Mouse (Mus musculus): Measurements from ENCODE around the gene Pla2g7.

Pla2g7 gene

DNA sequence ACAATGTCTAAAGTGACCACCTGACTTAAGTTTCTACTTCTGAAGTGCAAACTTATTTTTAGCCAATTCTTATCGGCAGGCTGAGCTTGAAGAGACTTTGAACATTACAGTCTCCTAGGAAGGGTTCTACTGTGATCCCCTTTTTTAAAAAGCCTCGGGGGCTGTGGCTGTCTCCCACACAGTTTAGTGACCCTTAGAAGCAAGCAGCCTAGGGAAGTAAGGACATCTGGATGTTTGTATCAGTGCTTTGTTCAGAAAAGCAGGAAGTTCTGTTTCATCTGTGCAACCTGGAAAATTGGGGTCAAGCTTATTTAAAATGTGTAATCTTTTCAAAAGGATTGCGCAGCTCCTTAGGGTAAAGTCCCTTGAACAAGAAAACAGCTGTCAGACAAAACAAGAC, 12.6 kb downstream of the Pla2g7 start:
- no peak for DNase-seq (ENCODE audit: extremely low spot score, low read depth, low spot score)

- DNase-seq (ENCODE audit: extremely low spot score, low read depth, low spot score) = no peak
These were observed 13.1 kb downstream of the Pla2g7 start for GRCm38 (mm10) chr17:43581012-43581467.

DNA sequence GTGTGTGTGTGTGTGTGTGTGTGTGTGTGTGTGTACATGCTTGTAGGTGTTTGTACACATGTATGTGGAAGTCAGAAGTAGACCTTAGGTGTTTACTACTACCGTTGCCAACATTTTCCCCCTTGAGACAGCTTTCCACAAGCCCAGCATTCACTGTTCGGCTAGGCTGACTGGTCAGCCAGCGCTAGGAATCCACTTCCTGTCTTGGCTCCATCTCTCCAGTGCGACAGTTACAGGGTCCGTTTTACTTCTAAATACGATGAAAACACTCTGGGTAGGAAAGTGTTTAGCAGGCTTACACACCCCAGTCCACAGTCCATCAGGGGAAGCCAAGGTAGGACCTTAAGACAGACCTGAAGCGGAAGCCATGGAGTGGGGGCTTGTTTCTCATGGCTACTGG, 16.9 kb downstream of the Pla2g7 start:
- DNase-seq (ENCODE audit: extremely low spot score, low read depth, low spot score) = no peak

DNA sequence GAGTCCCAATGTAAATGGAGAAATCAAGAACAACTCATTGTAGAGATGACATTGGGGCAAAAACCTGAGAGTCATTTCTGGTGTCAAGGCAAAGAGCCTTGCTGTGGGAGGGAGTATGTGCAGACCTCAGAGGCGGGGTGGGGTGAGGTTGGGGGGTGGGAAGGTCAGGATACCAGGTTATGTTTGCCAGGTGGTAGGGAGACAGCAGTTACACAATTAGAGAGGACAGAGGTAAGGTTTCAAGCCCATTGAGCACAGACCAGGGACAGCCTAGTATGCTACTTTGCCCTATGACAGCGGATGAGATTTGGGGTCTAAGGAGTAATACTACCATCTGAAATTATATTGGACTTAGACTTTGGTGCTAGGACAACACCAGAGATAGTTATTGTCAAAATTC, 19.4 kb downstream of the Pla2g7 start:
- no peak for DNase-seq (ENCODE audit: extremely low spot score, low read depth, low spot score)

GRCm38 (mm10) chr17:43589750-43590149, 21.9 kb downstream of the Pla2g7 start:
- no peak for DNase-seq (ENCODE audit: extremely low spot score, low read depth, low spot score)

DNA sequence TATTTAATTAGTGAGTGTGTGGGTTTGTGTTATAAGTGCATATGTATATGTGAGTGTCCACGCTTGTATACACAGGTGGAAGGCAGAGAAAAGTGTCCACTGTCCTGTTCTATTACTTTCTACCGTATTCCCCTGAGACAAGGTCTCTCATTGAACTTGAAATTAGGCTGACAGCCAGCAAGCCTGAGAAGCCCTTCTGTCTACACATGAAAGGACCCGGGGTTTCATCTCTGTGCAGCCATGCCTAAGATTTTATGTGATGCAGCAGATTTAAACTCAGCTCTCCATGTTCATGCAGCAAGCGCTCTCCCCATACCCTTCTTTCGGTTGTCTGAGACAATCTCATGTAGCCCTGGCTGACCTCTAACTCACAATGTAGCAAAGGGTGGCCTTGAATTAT, 22.6 kb downstream of the Pla2g7 start:
- DNase-seq (ENCODE audit: extremely low spot score, low read depth, low spot score) = no peak

DNA sequence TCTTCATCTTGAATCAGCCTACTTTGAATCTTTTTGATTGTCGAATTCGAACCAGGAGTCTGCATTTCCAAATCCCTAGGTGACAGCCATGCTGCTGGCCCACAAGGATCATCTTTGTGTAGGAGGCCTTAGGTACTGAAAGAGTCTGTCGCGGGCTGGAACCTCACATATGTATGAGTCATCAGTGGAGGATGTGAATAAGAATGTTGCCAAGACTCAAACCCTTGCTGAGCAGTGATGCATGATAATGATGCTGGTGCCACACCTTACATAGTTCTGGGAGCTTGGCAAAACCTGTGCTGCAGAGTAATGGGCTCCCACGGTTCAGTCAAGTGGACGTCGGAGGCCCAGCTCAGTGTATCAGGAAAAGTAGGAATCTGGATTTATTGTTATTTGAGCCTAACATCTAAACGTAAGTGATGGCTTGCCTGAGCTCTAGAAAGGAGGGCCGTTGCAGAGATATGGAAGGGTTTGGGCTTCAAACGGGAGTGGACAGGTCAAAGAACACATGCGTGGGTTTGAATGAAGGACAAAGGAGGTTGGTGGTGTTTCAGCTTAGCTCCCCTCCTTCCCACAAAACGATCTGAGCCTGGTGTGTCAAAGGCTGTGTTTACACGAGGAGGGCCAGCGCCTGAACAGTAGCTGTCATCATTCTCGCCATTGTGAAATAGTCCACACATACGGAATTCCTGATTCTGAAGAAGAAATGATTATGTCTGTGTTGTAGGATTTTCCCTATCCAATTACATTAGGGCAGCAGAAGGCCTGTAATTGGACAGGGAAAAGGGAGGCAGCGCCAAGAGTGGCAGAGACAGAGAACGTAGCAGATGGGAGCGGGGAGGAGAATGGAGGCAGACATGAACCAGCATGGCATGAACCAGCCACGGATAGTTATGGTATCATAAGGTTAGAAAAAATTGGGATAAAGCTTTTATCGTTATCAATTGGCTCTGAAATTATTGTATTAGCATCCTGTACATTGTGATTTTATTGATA, 24.7 kb downstream of the Pla2g7 start:
- no peak for DNase-seq (ENCODE audit: extremely low spot score, low read depth, low spot score)

- DNase-seq (ENCODE audit: extremely low spot score, low read depth, low spot score) = no peak
These were observed 29.8 kb downstream of the Pla2g7 start for GRCm38 (mm10) chr17:43597742-43598141.

DNA sequence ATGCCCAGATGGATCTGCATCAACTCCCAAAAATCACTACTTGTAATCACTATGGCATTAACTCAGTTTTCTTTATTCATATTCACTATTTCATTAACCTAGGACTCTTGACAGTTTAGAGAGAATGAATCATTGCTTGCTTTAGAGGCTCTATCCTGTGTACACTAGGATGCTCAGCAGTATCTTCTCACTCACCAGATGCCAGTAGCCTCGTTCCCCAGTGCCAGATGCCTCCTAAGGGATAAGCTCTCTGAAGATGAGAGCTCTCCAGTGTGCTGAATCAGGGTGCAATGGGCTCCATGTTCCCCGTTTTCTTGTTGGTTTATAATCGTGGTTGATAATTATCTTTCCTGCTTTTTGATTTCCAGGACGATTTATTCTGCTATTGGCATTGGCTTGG, 30.8 kb downstream of the Pla2g7 start:
- DNase-seq (ENCODE audit: extremely low spot score, low read depth, low spot score) = no peak

- peak; percentile 30 for DNase-seq (ENCODE audit: extremely low spot score, low read depth, low spot score)
These were observed 38.8 kb downstream of the Pla2g7 start for GRCm38 (mm10) chr17:43606704-43607103.

GRCm38 (mm10) chr17:43611586-43611985, 43.7 kb downstream of the Pla2g7 start:
- peak; percentile 69 for DNase-seq (ENCODE audit: extremely low spot score, low read depth, low spot score)

- DNase-seq (ENCODE audit: extremely low spot score, low read depth, low spot score) = no peak
These were observed 44.3 kb downstream of the Pla2g7 start for GRCm38 (mm10) chr17:43612221-43612620.

GRCm38 (mm10) chr17:43619156-43619555, 51.3 kb downstream of the Pla2g7 start:
- DNase-seq (ENCODE audit: extremely low spot score, low read depth, low spot score) = no peak

GRCm38 (mm10) chr17:43622076-43622475, 54.2 kb downstream of the Pla2g7 start:
- no peak for DNase-seq (ENCODE audit: extremely low spot score, low read depth, low spot score)

DNA sequence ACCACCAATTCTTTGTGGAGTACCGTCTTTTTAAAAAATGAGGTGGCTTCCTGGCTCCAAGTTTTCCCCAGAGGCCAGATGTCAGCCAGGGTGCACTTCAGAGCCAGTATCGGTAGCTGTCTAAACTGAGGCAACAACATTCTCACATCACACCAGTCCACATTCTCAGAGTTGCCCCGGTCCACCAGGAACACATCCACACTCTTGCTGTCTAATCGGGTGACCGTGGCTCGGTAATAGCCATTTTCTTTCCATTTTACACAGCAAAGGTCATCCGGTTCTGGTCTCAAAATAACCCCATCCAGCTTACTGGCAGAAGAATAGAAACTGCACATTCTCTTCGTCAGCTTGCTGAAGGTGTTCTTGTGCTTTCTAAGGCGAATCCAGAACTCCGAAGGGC, 60.3 kb downstream of the Pla2g7 start:
- no peak for DNase-seq (ENCODE audit: extremely low spot score, low read depth, low spot score)

DNA sequence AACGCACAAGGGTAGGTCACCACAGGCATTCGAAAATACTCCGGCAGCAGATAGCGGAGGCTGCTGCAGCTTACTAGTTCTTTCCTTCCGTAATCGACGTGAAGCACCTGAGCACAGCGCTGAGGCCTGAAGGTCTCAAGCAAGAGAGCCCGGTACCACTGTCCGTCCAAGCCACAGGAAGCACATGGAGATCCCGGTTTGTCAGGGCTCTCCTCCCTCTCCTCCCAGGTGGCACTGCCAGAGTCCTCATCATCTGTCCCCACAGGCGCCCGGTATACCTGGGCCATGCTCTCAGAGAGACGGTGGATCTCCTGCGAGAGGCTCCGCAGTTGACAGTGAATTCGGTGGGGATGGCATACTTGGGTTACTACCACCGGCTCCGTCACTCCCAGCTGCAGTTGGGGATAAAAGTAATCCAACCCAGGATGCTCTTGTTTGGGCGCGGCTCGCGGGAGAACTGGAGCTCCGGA, 61.2 kb downstream of the Pla2g7 start:
- DNase-seq (ENCODE audit: extremely low spot score, low read depth, low spot score) = no peak

DNA sequence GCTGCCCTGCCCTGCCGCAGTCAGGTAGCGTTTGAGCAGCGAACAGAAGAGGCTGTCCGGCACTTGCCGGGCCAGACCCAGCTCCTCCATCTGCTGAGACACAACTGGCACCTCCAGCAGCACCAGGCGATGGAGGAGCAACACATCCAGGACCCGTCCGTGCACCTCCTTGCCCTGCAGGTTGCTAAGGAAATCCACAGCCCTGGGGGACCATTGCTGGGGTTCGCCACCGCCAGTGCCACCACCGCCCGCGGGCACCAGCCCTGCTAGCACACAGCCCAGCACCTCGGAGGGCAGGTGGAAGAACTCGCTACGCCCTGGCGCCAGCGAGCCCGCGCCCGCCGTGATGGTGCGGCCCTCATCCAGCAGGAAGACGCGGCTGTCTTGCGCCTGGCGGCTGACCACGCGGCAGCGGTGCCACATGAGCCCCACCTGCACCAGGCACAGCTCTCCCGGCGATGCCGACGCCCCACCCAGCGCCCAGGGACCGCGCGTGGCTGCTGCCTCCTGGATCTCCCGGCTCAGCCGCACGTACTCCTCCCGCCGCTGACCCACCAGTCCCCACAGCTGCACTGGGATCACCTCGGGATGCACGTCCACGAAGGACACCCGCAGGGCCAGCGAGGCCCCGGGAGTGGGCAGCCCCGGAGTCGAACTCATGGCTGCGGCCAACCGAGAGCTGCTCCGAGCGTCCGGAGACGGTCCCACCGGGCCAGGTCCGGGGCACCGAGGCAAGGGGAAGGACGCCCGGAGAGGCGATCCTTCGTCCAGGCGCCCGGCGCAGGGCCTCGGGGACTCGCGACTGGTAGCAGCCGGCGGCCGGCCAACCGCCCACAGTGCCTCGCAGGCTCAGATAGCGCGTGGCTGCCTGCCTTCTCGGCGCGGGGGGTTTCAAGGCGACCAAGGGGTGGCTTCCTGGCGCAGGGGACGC, 61.9 kb downstream of the Pla2g7 start, which contains the start of gene Tdrd6:
TSS of gene Tdrd6 (minus strand) at position 804 of the 931 bp plus-strand sequence.
- no peak for DNase-seq (ENCODE audit: extremely low spot score, low read depth, low spot score)

DNA sequence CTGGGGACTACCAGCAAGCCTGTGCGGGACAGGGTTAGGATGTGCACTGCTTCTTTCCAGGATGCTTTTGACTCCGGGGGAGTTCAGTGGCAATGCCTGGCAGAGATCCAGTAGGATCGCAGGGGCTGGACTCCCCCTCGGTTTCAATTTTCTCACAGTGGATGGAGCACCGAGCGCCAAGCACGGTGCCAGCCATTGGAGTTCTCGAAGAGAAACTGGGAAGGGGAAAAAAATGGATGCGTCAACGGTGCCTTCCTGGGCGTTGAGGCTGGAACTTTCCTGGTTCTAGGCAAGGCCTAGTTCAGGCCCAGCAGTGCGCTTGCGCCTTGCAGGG, 62.5 kb downstream of the Pla2g7 start:
- no peak for DNase-seq (ENCODE audit: extremely low spot score, low read depth, low spot score)

DNA sequence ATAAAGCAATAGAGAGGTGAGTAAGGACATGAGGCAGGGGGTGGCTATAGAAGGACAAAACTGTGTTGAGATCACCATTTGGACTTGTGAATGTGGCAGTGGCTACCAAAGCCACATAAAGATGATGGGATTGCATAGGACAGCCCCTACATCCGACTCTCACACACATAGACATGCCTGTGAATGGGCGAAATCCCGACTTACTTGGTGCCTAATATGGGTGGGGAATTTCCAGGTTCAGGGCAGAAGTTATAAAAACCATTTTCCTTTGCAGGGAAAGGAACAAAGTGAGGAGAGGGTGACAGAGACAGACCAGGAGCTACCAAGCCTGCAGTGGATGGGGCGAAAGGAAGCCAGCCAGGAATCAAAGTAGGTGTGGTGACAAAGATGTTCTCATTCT, 69.2 kb downstream of the Pla2g7 start:
- DNase-seq (ENCODE audit: extremely low spot score, low read depth, low spot score) = no peak

DNA sequence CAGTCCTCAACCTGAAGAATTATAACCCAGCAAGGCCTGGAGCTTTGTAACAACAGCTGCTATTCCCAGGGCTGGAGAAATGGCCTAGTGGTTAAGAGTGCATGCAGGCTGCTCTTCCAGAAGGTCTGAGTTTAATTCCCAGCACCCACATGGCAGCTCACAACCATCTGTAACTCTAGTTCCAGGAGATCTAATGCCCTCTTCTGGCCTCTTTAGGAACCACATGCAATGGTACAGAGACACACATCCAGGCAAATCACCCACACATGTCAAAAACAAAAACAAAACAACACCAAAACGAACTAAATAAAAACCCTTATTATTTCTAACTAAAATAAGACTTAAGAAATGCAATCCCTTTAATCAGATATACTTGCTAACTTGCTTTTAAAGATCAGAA, 72.9 kb downstream of the Pla2g7 start:
- no peak for DNase-seq (ENCODE audit: extremely low spot score, low read depth, low spot score)

DNA sequence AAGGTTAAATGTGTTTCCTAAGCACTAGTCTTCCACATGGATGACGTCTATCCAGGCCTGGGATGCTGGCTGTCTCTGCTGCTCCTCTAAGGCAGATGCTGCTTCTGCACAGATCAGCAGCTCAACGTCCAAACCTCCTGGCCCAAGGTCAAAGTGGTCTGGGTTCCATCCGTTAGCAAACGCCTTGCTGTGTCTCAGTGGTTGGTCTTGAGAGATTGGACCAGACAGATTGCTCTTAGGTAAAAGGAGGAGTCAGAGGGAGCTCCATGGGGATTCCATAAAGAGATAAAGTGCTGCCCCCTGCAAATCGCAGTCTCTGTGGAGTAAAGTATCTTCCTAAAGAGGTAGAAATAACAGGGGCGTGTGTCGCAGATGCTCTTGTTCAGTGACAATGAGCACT, 75.3 kb downstream of the Pla2g7 start:
- no peak for DNase-seq (ENCODE audit: extremely low spot score, low read depth, low spot score)
